Mouse (Mus musculus) heart, adult 2 months (tissue): ENCODE data around the gene Pnn. TPM values are rescaled to one million over a fixed set of nuclear protein-coding genes. Genes with fewer than 3 reads are reported as not detected.

Experiments
- DNase-seq, 2 experiments: peaks; one replicate each; pipeline ENCODE4 v3.0.0; 2021
- H3K27ac ChIP-seq: fragments of 200-600 bp; 2 replicates; pipeline ENCODE4 v1.8.1; 2022
- H3K27me3 ChIP-seq: fragments of 200-500 bp; 2 replicates; pipeline ENCODE4 v1.6.1; 2012; ENCODE audit warnings: mild to moderate bottlenecking, low read length, inconsistent platforms, mixed read lengths; ENCODE audit not compliant: control insufficient read depth, insufficient read depth
- H3K36me3 ChIP-seq: fragments of 200-500 bp; 2 replicates; pipeline ENCODE4 v1.6.1; 2012; ENCODE audit warnings: low read length, inconsistent platforms; ENCODE audit not compliant: control insufficient read depth, insufficient read depth
- H3K4me1 ChIP-seq: fragments of 200-500 bp; 2 replicates; pipeline ENCODE4 v1.6.1; 2011; ENCODE audit warnings: low read length; ENCODE audit not compliant: control insufficient read depth, insufficient read depth
- H3K4me3 ChIP-seq: fragments of 200-600 bp; 2 replicates; pipeline ENCODE4 v1.8.1; 2022
- H3K79me2 ChIP-seq: fragments of 200-500 bp; replicated peaks from 2 replicates; pipeline ENCODE4 v1.6.1; 2012; ENCODE audit warnings: mild to moderate bottlenecking, inconsistent platforms, low read length, moderate library complexity, mixed read lengths; ENCODE audit not compliant: control insufficient read depth, insufficient read depth
- H3K9ac ChIP-seq: fragments of 200-500 bp; 2 replicates; pipeline ENCODE4 v1.6.1; 2012; ENCODE audit warnings: low read depth, mild to moderate bottlenecking, control low read depth, inconsistent platforms, low read length, mixed read lengths
- CTCF ChIP-seq: fragments of 200-600 bp; IDR thresholded peaks from 2 replicates; pipeline ENCODE4 v1.8.1; 2022; ENCODE audit warnings: antibody characterized with exemption, mild to moderate bottlenecking, moderate library complexity
- EP300 ChIP-seq: fragments of 200-500 bp; IDR thresholded peaks from 2 replicates; pipeline ENCODE4 v1.6.1; 2011; ENCODE audit warnings: low read depth, low read length, control low read depth; ENCODE audit not compliant: insufficient read depth
- POLR2A ChIP-seq: fragments of 200-500 bp; IDR thresholded peaks from 2 replicates; pipeline ENCODE4 v1.6.1; 2011; ENCODE audit warnings: mild to moderate bottlenecking, low read depth, low read length, control low read depth; ENCODE audit not compliant: insufficient read depth
- WGBS: fragments of 180-500 bp; shearing (Covaris S2); methylation state at CpG from one replicate; pipeline ENCODE4 v1.1.7; 2018; 5-methylcytosine and 5-hydroxymethylcytosine counted together
- intact Hi-C: fragments of 180-260 bp; cut with DNase I; formaldehyde crosslinking; loops from one replicate; pipeline ENCODE4 v1.15.1; 2025
- polyA plus RNA-seq: library from polyadenylated mRNA; depleted of rRNA; stranded (reverse); fragments of >200 nt; gene quantifications from 2 replicates; pipeline ENCODE4 v1.2.3, GENCODE M21; 2012
- total RNA-seq, 2 experiments: library from RNA; stranded (reverse); gene quantifications; 2 replicates each; pipeline ENCODE4 v1.2.3; 2021

The Pnn gene
- total and polyA plus RNA-seq, 3 experiments: 7.6 to 27.0 (median 22.5) TPM

DNA sequence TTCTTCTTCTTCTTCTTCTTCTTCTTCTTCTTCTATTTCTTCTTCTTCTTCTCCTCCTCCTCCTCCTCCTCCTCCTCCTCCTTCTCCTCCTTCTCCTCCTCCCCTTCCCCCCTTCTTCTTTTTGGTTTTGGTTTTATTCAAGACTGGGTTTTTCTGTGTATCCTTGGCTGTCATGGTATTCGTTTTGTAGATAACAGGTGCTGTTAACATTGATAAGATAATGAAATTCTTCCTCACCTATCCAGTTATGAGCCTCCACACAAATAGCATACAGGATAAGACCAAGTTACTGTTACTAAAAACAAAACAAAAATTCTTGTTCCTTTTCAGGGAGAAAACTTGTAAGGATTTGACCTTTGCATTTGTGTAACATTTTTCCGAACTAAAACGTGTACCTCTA lies 908 bp upstream of the Pnn start:
- intact Hi-C loops: loop anchor here (2.0 kb wide), 1 partner anchor 65 kb away; no protein-coding TSS in a partner anchor
- no peak overlapping the region for H3K9ac ChIP-seq
- no peak overlapping the region; the same call in 1 of the 2 replicates for H3K27ac ChIP-seq
- no peaks in the 10 kb centered on the region; the same call in 1 of the 2 replicates for H3K4me1 ChIP-seq
- peaks cover 9% of the 10 kb centered on the region for H3K36me3 ChIP-seq
- peak overlapping the region; percentile 89; the same call in 1 of the 2 replicates for H3K4me3 ChIP-seq
- H3K79me2 ChIP-seq: peaks cover 4% of the 10 kb centered on the region; the same call in 1 of the 2 replicates
- no peak for DNase-seq
- no peaks in the 10 kb centered on the region for H3K27me3 ChIP-seq
- WGBS: 44% methylated on average over 3 of the region's 3 CpGs
- TF ChIP-seq EP300: no peak
- no peak for TF ChIP-seq CTCF
- no peak for TF ChIP-seq POLR2A

DNA sequence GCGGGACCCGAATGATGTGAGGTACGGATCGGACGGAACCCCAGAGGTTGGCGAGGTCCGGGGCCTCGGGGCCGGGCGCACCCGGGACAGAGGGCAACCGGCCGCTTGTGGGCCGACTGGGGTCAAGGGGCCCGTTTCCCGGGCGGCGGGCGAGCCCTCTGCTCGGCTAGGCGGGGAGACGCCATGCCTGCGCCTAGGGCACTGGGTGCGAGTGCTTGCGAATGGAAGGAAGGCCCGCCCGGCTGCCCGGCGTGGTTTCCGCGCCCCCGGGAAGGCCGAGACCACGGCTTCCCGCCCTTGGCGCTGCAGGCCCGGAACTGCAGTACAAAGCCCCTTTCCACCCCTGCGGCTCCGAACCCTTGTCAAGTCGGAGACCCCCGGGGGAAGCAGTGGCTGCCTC lies 411 bp downstream of the Pnn start:
- Histone ChIP-seq H3K9ac (peak overlapping the region; percentile 86), H3K4me3 (peak overlapping the region; percentile 89), H3K79me2 (peaks cover 2% of the 10 kb centered on the region; the same call in 1 of the 2 replicates), H3K27ac (peak overlapping the region; percentile 91), H3K4me1 (no peaks in the 10 kb centered on the region; the same call in 1 of the 2 replicates), H3K36me3 (peaks cover 14% of the 10 kb centered on the region), H3K27me3 (no peaks in the 10 kb centered on the region)
- intact Hi-C loops: loop anchor here (2.0 kb wide), 1 partner anchor 64 kb away; no protein-coding TSS in a partner anchor
- WGBS: under 1% methylated on average over 41 of the region's 41 CpGs
- TF ChIP-seq POLR2A (no peak), EP300 (no peak), CTCF (no peak)
- no peak for DNase-seq

DNA sequence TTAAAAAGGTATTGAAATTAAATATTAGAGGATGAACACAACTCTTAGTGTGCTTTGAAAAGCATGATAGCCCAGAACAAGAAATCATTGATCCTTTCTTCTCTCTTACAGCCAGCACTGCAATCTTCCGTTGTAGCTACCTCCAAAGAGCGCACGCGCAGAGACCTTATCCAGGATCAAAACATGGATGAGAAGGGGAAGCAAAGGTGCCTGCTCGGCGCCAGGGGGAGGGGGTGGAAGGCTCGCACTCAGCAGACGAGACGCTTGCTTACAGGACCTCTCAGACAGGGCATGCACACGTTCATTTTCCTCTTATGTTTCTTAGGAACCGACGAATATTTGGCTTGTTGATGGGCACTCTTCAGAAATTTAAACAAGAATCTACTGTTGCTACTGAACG lies 2.1 kb downstream of the Pnn start:
- Histone ChIP-seq H3K27ac (no peak overlapping the region), H3K36me3 (peaks cover 18% of the 10 kb centered on the region), H3K4me1 (no peaks in the 10 kb centered on the region; the same call in 1 of the 2 replicates), H3K27me3 (no peaks in the 10 kb centered on the region), H3K79me2 (peaks cover 2% of the 10 kb centered on the region; the same call in 1 of the 2 replicates), H3K9ac (no peak overlapping the region), H3K4me3 (no peak overlapping the region)
- no peak for DNase-seq
- intact Hi-C loops: no loop called here
- TF ChIP-seq EP300: no peak
- TF ChIP-seq POLR2A: no peak
- TF ChIP-seq CTCF: no peak
- WGBS: 92% methylated on average over 13 of the region's 13 CpGs

DNA sequence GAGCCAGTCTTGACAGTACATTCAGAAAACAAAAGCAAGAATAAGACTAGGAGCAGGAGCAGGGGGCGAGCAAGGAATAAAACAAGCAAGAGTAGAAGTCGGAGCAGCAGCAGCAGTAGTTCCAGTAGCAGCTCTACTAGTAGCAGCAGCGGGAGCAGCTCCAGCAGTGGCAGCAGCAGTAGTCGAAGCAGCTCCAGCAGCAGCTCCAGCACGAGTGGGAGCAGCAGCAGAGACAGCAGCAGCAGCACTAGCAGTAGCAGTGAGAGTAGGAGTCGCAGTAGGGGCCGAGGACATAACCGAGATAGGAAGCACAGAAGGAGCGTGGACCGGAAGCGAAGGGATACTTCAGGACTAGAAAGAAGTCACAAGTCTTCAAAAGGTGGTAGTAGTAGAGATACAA lies 5.6 kb downstream of the Pnn start:
- no peaks in the 10 kb centered on the region; the same call in 1 of the 2 replicates for H3K4me1 ChIP-seq
- intact Hi-C loops: no loop called here
- H3K79me2 ChIP-seq: peaks cover under 1% of the 10 kb centered on the region; the same call in 1 of the 2 replicates
- H3K9ac ChIP-seq: no peak overlapping the region
- no peak overlapping the region for H3K4me3 ChIP-seq
- DNase-seq: no peak
- peaks cover 18% of the 10 kb centered on the region for H3K36me3 ChIP-seq
- H3K27ac ChIP-seq: no peak overlapping the region
- no peak for TF ChIP-seq EP300
- no peak for TF ChIP-seq POLR2A
- no peak for TF ChIP-seq CTCF
- H3K27me3 ChIP-seq: no peaks in the 10 kb centered on the region
- WGBS: 80% methylated on average over 11 of the region's 11 CpGs

DNA sequence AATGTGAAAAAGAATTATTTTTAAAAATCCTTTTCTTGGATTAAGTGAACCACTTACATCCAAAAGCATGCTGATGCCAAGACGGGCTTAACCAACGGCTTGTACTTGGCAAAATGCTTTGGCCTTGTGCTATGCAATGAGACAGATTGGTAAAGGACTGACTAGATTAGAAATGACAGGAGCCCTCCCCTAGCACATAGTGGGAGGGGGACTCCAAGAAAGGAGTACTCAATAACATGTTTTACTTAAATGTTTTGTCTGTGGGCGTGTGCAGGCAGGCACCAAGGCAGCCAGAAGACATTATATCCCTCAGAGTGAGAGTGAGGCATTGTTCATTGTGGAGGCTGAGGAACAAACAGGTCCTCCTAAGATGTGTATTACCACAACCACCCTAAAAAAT lies 7.4 kb downstream of the Pnn start:
- H3K4me1 ChIP-seq: no peaks in the 10 kb centered on the region
- H3K27ac ChIP-seq: no peak overlapping the region
- no peak overlapping the region for H3K9ac ChIP-seq
- H3K36me3 ChIP-seq: peaks cover 12% of the 10 kb centered on the region
- TF ChIP-seq POLR2A (no peak), CTCF (no peak), EP300 (no peak)
- 64% methylated on average over 3 of the region's 3 CpGs for WGBS
- H3K27me3 ChIP-seq: no peaks in the 10 kb centered on the region
- intact Hi-C loops: no loop called here
- no peaks in the 10 kb centered on the region for H3K79me2 ChIP-seq
- no peak for DNase-seq
- H3K4me3 ChIP-seq: no peak overlapping the region

DNA sequence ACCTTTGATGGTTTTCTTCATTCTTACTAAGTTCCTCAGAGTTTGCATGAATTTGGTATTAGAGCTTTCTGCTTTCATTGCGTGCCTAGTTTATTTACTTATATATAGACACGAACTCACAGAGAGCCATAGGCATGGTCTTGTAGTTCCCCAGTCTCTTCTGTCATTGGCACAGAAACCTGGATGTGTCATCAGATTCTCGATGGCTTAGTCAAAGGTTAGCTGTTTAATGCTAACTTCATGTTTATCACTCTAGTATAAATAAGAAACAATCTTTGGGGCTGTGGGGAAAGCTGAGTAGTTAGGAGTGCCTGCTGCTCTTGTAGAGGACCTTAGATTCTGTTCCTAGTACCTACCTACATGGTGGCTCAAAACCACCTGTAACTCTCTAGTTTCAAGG lies 10.3 kb downstream of the Pnn start:
- no peaks in the 10 kb centered on the region for H3K4me1 ChIP-seq
- no peak overlapping the region for H3K27ac ChIP-seq
- 87% methylated on average over 3 of the region's 3 CpGs for WGBS

More for the DNA sequence above, 10.3 kb downstream of the Pnn start:
- Histone ChIP-seq H3K4me3 (no peak overlapping the region), H3K36me3 (peaks cover 5% of the 10 kb centered on the region), H3K79me2 (no peaks in the 10 kb centered on the region), H3K9ac (no peak overlapping the region), H3K27me3 (no peaks in the 10 kb centered on the region)
- intact Hi-C loops: no loop called here
- DNase-seq: no peak
- no peak for TF ChIP-seq POLR2A
- TF ChIP-seq EP300: no peak
- no peak for TF ChIP-seq CTCF
